In genomic region chr16:25527850-25528249, GRCm38 (mm10) we compare ENCODE assay signal across 25 mouse cellular contexts.
"Had no signal": no experiment of that assay in that cellular context is flagged by ENCODE, and none has a peak within 500 bp of the region (broad histone marks: within the 10 kb centered on the region; RNA-seq: fewer than 3 reads in every experiment).

No protein-coding gene starts in this region.

- H3K27me3 ChIP-seq: heart, embryonic 13.5 days; heart, embryonic 15.5 days; hindbrain, embryonic 12.5 days; intestine, embryonic 15.5 days; limb, embryonic 13.5 days; limb, embryonic 15.5 days; liver, embryonic 12.5 days had no signal

- H3K4me1 ChIP-seq: heart, embryonic 13.5 days; heart, embryonic 15.5 days; hindbrain, embryonic 10.5 days; hindbrain, embryonic 12.5 days; intestine, embryonic 15.5 days; limb, embryonic 13.5 days; limb, embryonic 15.5 days; liver, embryonic 12.5 days had no signal

- H3K4me3 ChIP-seq: gastrocnemius, adult 2 months; heart, adult 2 months; heart, embryonic 13.5 days; heart, embryonic 15.5 days; hindbrain, embryonic 10.5 days; hindbrain, embryonic 12.5 days; intestine, embryonic 15.5 days; limb, embryonic 13.5 days; limb, embryonic 15.5 days; liver, embryonic 12.5 days had no signal

- ATAC-seq: hindbrain, embryonic 16.5 days; inflammation-experienced regulatory T-cells, adult 6 months; intestine, embryonic 15.5 days; intestine, postnatal 0 days; liver, embryonic 12.5 days had no signal

- DNase-seq: gastrocnemius, adult 2 months; gastrocnemius, postnatal 10 days; gastrocnemius, postnatal 25 days; heart, adult 2 months; heart, postnatal 14 days; heart, postnatal 36 days; kidney, adult 18-20 months; kidney, adult 8-10 months; kidney, postnatal 10 days; kidney, postnatal 25 days; kidney, postnatal 4 days; left cerebral cortex, postnatal 4 days had no signal

- H3K27ac ChIP-seq: gastrocnemius, adult 2 months; heart, adult 2 months; heart, embryonic 13.5 days; heart, embryonic 15.5 days; hindbrain, embryonic 10.5 days; hindbrain, embryonic 12.5 days; hindbrain, embryonic 14.5 days; intestine, embryonic 15.5 days; limb, embryonic 13.5 days; limb, embryonic 15.5 days; liver, embryonic 12.5 days; liver, embryonic 14.5 days had no signal
